Mouse (Mus musculus) erythroid progenitor cell, adult 5-6 weeks (primary cell): ENCODE data around the gene Prdm9. TPM values are rescaled to one million over a fixed set of nuclear protein-coding genes. Genes with fewer than 3 reads are reported as not detected.

ENCODE experiments used
- ATAC-seq: replicated peaks from 2 replicates; pipeline ENCODE4 v1.8.0; 2016; ENCODE audit warnings: moderate number of reproducible peaks, mild to moderate bottlenecking, moderate TSS enrichment, inconsistent platforms; ENCODE audit not compliant: poor library complexity, low FRiP score, severe bottlenecking
- total RNA-seq, 2 experiments: library from RNA; stranded (forward) in 1 of 2; stranded (reverse) in 1 of 2; fragments of 150-400 nt in 1 of 2; fragments of 186-747, 209-891 nt in 1 of 2; gene quantifications; 2 replicates each; pipeline versions ENCODE4 v1.2.3 to v1.2.4; 2015 to 2017; ENCODE audit warnings: low replicate concordance in 2 of 2

Prdm9 gene
- total RNA-seq, 2 experiments from 2014 or later, result 2.2 to 5.0 TPM

- no peak for ATAC-seq
Measured at GRCm38 (mm10) chr17:15530141-15530540, 34.0 kb downstream of the Prdm9 start.

DNA sequence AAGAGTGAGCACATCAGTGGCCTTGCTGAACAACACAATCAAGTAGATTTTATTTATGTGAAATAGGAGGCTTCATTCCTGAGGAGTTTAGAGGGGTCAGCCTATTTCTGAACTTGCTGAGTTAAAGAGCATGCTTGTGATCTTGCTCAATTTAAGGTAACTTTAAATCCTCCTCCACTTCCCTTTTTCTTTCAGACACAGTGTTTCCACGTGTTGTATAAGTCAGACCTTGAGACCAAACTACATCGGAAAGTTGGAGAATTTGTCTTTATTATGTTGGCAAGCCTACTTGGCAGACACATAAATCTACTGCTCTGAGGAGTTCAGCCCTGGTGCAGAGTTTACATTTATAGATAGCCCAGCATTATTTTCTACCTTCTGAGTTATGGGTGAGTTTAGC, 35.3 kb downstream of the Prdm9 start:
- no peak for ATAC-seq

DNA sequence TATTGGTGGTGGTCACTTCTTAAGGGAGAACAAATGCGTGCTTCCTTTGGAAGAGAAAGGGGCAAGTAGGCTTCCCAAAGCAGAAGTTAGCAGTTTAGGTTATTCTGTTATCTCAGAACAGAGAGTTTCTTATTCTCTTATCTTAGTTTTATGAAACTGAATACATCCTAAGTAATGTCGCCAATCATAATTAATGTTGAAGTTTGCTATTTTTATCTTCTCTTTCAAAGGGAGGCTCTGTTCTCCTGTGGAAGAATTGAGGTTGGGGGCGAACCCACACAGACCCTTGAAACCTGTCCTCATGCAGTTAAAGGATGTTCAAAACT, 36.4 kb downstream of the Prdm9 start:
- ATAC-seq, result no peak

- ATAC-seq, result peak; percentile 100
Measured at GRCm38 (mm10) chr17:15526986-15527810, 37.0 kb downstream of the Prdm9 start, which contains the start of gene Pdcd2. Pdcd2 (minus strand) TSS chr17:15527301.

- ATAC-seq, result no peak
Measured at GRCm38 (mm10) chr17:15526304-15526703, 37.9 kb downstream of the Prdm9 start.

DNA sequence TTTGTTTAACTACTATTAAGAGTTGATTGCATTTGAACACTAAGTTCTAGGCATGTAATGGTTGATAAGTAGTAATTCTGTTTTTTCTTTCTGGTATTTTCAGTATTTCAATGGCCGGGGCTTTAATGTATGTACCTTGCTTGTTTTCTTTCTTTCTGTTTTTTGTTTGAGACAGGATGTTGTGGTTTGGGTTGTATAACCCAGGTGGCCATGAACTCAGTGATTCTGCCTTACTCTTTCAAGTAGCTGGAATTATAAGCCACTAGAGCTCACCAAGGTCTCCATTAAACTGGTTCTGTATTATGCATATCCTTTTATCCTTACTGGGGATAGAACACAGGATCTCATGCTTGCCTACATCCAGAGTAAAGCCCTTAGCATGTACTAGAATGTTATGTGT, 45.4 kb downstream of the Prdm9 start:
- ATAC-seq, result no peak

DNA sequence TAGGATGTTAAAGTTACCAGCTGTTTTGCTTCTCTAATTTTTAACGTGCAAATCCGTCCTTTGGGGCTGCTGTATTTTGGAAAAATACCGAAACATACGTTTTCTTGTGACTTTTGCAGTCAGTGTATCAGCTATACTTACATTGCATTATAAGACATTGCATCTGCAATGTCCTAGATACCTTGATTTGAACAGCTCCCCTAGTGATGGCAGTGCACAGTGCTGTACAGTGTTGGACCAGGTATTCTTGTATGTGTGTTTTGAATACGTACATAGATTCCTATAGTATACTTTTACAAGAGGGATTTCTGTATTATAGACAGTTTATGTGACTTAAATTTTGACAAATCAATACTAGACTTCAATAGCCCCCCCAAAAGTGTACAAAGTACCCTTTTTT, 46.0 kb downstream of the Prdm9 start:
- no peak for ATAC-seq

GRCm38 (mm10) chr17:15517776-15518175, 46.4 kb downstream of the Prdm9 start:
- ATAC-seq, result no peak

GRCm38 (mm10) chr17:15510694-15511093, 53.5 kb downstream of the Prdm9 start:
- ATAC-seq, result no peak

DNA sequence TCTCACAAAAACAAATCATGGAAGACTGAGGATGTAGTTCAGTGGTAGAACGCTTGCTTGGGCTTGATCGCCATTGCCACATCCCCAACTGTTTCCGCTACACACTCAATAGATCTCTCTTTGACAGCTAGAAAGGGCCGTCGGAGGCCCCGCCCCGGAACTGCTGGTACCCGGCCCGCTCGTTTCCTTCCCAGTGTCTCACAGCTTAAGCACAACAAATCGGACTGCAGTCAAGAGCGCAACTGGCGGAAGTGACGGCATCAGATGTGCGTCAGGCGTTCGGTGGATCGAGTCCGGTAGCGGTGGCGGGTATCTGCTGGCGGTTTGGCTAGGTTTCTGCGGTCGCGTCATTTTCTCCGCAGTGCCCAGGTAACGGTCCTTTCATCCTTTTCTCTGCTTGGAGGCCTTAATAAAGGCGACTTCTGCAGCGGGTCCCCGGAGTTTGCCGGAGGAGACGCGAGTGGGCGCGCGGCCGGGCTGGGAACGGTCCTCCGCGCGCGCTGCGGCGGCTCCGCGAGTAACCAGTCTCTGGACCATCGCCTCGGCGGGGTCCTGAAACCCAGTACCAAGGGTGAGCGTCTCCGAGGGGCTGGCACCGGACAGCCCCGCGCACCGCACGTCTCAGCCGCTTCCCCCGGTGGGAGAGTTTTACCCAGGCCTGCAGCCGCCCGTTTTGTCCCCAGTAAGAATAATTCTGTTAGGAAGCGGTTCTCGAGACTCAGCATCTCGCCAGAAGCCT, 64.3 kb downstream of the Prdm9 start, which contains the start of the genes Psmb1 and Tbp:
TSS of gene Psmb1 (minus strand) at position 96 of the 739 bp plus-strand sequence.
TSS of gene Tbp (plus strand) at position 233 of the 739 bp plus-strand sequence.
- peak; percentile 89 for ATAC-seq

DNA sequence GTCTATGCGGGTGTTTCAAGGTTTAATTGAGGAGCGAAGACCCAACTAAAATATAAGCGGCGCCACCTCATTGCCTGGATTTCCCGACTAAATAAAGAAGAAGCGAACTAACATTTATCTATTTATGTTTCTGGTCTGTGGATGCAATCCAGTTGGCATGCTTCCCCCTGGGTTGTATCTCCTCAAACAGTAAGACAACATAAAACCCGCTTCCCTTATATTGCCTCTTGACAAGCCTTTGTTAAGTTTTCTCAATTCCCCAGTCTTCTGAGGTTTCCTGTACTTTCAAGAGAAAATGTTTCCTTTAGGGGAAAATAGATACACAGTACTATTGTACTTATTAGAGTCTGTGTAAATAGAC, 65.4 kb downstream of the Prdm9 start:
- ATAC-seq, result no peak

DNA sequence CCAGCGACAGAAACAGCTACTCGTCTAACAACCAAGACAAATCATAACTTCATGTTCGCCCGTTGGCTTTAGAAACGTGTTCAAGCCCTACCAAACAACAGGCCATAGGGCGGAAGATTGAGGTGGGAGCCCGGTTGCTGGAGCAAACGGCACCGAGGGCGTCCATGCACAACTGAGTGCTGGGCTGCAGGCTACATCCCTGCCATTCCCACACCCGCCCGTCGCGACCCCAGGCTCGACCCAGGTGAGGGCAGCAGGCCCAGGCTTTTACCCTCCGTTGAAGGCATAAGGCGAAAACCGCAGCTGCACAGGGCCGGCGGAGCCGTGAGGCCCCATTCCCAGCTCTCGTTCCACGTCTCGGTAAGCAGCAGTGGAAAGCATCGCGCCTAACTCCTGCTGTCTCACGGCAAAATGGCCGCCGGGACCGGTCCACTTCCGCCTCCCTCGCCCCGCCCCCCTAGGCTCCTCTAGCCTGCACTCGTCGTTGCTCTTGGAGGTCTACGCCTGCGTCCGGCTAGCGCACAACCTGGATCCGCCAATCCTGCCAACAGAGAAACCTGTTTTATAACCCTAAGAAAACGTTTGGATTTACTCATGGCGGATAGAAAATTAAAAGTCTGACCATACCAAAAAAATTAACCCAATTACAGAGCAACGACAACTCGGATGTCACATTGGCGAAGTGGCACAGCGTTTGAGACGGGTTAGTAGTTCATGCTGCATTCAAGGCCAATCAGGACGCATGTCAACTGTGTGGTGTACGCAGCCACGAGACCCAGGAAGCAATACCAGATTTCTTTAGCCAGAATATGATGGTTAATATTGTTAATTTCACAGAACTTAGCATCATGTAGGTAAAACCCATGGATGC, 66.0 kb downstream of the Prdm9 start:
- ATAC-seq, result peak; percentile 92

Other genes with a start within 250 kb of the Prdm9 start
- not detected in 2 replicates for gene Dll1, start 187.5 kb downstream of the Prdm9 start, total RNA-seq (2015; ENCODE audit: low replicate concordance)
- gene Dll1, start 187.5 kb downstream of the Prdm9 start, total RNA-seq (2017; ENCODE audit: low replicate concordance), result not detected in 2 replicates
- 0.36 and 2.9 TPM in 2 replicates for gene Fam120b, start 168.2 kb downstream of the Prdm9 start, total RNA-seq (2015; ENCODE audit: low replicate concordance)
- 2.8 and 5.9 TPM in 2 replicates for gene Fam120b, start 168.2 kb downstream of the Prdm9 start, total RNA-seq (2017; ENCODE audit: low replicate concordance)
- gene Psmb1, start 64.6 kb downstream of the Prdm9 start, total RNA-seq (2015; ENCODE audit: low replicate concordance), result 54.8 and 67.9 TPM in 2 replicates
- 65.8 and 82.7 TPM in 2 replicates for gene Psmb1, start 64.6 kb downstream of the Prdm9 start, total RNA-seq (2017; ENCODE audit: low replicate concordance)
- 66.7 and 82.2 TPM in 2 replicates for gene Tbp, start 64.5 kb downstream of the Prdm9 start, total RNA-seq (2015; ENCODE audit: low replicate concordance)
- gene Tbp, start 64.5 kb downstream of the Prdm9 start, total RNA-seq (2017; ENCODE audit: low replicate concordance), result 44.2 and 47.7 TPM in 2 replicates
- gene Pdcd2, start 37.1 kb downstream of the Prdm9 start, total RNA-seq (2015; ENCODE audit: low replicate concordance), result 8.8 and 9.7 TPM in 2 replicates
- 8.4 and 10.5 TPM in 2 replicates for gene Pdcd2, start 37.1 kb downstream of the Prdm9 start, total RNA-seq (2017; ENCODE audit: low replicate concordance)
- gene Chd1, start 140.6 kb upstream of the Prdm9 start, total RNA-seq (2015; ENCODE audit: low replicate concordance), result 37.7 and 50.8 TPM in 2 replicates
- gene Chd1, start 140.6 kb upstream of the Prdm9 start, total RNA-seq (2017; ENCODE audit: low replicate concordance), result 57.9 and 63.3 TPM in 2 replicates